Mouse (Mus musculus): ENCODE data around the gene Try5. TPM values are rescaled to one million over a fixed set of nuclear protein-coding genes. Genes with fewer than 3 reads are reported as not detected.
"Not testable (repeated sequence)": the region's sequence is repeated elsewhere in the genome, so short reads cannot be mapped to it uniquely, and the experiment has no call there.

The Try5 gene
- total RNA-seq (2021) = not detected in 2 replicates
- long read RNA-seq = 0 reads

- DNase-seq = not testable (repeated sequence)
Observed at GRCm38 (mm10) chr6:41316741-41317140, at the start of gene Try5. Gene Try5, minus strand, starts transcription at chr6:41316841.

DNA sequence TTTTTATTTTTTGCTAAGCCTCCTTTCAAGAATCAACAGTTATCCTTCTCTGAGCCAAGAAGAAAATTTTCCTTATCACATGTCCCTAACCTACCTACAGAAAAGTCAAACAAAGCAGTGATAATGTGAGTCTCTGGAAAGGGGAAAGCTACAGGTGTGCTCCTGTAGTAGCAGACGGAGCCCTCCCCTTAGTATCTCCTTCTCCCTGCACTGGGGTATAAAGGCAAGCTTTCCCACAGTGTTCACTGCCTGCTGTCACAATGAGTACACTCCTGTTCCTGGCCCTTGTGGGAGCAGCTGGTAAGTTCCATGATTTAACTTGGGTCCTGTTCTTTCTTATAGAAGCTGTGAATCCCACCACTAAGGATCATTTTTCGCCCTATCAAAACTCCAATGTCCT, 37.3 kb upstream of the Try5 start, which contains the start of gene Try10:
Try10 (plus strand) TSS at position 174 of the 400 bp plus-strand sequence.
- no peak for DNase-seq

GRCm38 (mm10) chr6:41301969-41302368, 14.7 kb downstream of the Try5 start, which contains the start of gene Try4:
Gene Try4, plus strand, starts transcription at chr6:41302269.
- no peak for DNase-seq

DNA sequence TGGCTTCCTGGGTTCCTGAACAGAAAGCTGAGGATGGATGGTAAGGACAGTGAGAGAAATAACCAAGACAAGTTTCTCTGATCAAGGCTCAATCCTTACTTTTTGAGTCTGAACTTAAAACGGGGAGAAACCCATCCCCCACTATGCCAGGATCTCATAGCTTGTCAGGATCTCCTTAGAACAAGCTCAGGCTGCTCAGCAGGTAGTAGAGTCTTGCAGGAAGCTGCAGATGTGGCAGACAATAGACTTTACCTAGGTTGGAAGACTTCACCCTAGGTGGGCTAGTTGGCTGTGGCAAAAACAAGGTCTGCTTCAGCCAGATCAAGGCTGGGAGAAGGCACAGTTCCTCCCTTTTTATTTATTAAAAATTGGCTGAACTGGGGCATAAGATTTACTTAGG, 18.4 kb downstream of the Try5 start:
- no peak for DNase-seq

- DNase-seq = no peak
Observed at GRCm38 (mm10) chr6:41266140-41266539, 50.5 kb downstream of the Try5 start.

DNA sequence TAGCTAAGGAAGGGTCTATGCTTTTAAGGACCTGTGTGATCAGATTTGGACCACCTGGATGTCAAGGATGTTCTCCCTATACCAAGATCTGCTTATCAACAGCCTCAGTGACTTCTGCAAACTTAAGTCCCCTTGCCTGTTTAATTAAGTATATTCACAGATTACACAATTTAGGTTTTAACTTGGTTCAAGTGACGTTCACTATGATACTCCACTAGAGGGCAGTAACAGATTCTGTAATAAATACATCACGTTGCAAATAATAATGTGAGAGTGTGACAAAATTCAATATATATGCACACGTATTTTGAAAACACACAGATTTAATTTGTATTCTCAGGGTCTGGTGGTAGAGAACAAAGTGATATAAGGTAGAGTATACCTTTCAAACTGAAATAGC, 53.8 kb downstream of the Try5 start:
- no peak for DNase-seq

Other genes starting within 250 kb of the Try5 start
- gene Try4, start 14.6 kb downstream of the Try5 start, total RNA-seq (2021) = 0.43 TPM in 1 of 2 replicates, not detected in the other
- gene Try10, start 37.3 kb upstream of the Try5 start, total RNA-seq (2021) = not detected in 2 replicates
- gene Prss3, start 60.8 kb upstream of the Try5 start, total RNA-seq (2021) = not detected in 2 replicates
- gene Gm5771, start 75.5 kb upstream of the Try5 start, total RNA-seq (2021) = not detected in 2 replicates
- gene Gm10334, start 129.3 kb upstream of the Try5 start, total RNA-seq (2021) = not detected in 2 replicates
- not detected in 2 replicates for gene Prss1, start 142.1 kb upstream of the Try5 start, total RNA-seq (2021)
- gene Prss2, start 204.9 kb upstream of the Try5 start, total RNA-seq (2021) = not detected in 2 replicates